In genomic region chr19:53039090-53039489, GRCm38 (mm10) we compare ENCODE assay signal across 7 mouse cellular contexts. TPM values are rescaled to one million over a fixed set of nuclear protein-coding genes. Genes with fewer than 3 reads are reported as not detected.
DNase-seq lines count a peak whose midpoint lies in the region; ATAC-seq and TF ChIP-seq lines count a peak whose summit lies in the region.

No protein-coding gene starts in this region.

- WGBS in heart, postnatal 0 days, result 27% methylated on average over 11 of the region's 11 CpGs
- whole genome bisulfite sequencing in liver, embryonic 12.5 days (ENCODE audit: insufficient replicate concordance), result 37% methylated on average over 11 of the region's 11 CpGs
- 31% methylated on average over 11 of the region's 11 CpGs for WGBS in stomach, embryonic 16.5 days

- TF ChIP-seq EP300 in heart, postnatal 0 days (IDR thresholded peaks at IDR 0.05; ENCODE audit: low read depth), result no peak

- peak overlapping the region; percentile 87 for H3K4me3 ChIP-seq in heart, postnatal 0 days (ENCODE audit: low read depth, low read length)
- H3K4me3 ChIP-seq in liver, embryonic 12.5 days, result peak overlapping the region; percentile 93
- peak overlapping the region; percentile 37 for H3K4me3 ChIP-seq in stomach, embryonic 16.5 days (replicated peaks; ENCODE audit: low read length)

- no peaks in the 10 kb centered on the region for H3K27me3 ChIP-seq in heart, postnatal 0 days (ENCODE audit: control insufficient read depth, insufficient read depth, low read length)
- no peaks in the 10 kb centered on the region for H3K27me3 ChIP-seq in liver, embryonic 12.5 days (replicated peaks)
- no peaks in the 10 kb centered on the region for H3K27me3 ChIP-seq in stomach, embryonic 16.5 days (ENCODE audit: control insufficient read depth, insufficient read depth, low read length)

- 0 out of 2 replicates have a peak, but pooled peaks cover 4% of the 10 kb centered on the region for H3K36me3 ChIP-seq in heart, postnatal 0 days (replicated peaks; ENCODE audit: control insufficient read depth, insufficient read depth, low read length)
- peaks cover 10% of the 10 kb centered on the region for H3K36me3 ChIP-seq in liver, embryonic 12.5 days
- no peaks in the 10 kb centered on the region for H3K36me3 ChIP-seq in stomach, embryonic 16.5 days (ENCODE audit: control insufficient read depth, insufficient read depth, low read length)

- H3K4me1 ChIP-seq in heart, postnatal 0 days (ENCODE audit: control insufficient read depth, insufficient read depth), result peaks cover 32% of the 10 kb centered on the region
- peaks cover 50% of the 10 kb centered on the region for H3K4me1 ChIP-seq in liver, embryonic 12.5 days
- H3K4me1 ChIP-seq in stomach, embryonic 16.5 days (ENCODE audit: control insufficient read depth, insufficient read depth, low read length), result peaks cover 13% of the 10 kb centered on the region

- peak; percentile 18 for DNase-seq in retina, adult 2 months (ENCODE audit: low read depth, low spot score)
- DNase-seq in retina, embryonic 14.5 days (ENCODE audit: low spot score), result no peak
- peak; percentile 84 for DNase-seq in cerebellum, adult 9-11 months
- no peak for DNase-seq in heart, postnatal 0 days (ENCODE audit: low spot score)
- no peak for DNase-seq in left cerebral cortex, adult 9 months (ENCODE audit: low spot score in 2 of 2)

- ATAC-seq in heart, postnatal 0 days (ENCODE audit: insufficient read depth, low read depth), result no peak
- ATAC-seq in liver, embryonic 12.5 days, result no peak
- ATAC-seq in stomach, embryonic 16.5 days (ENCODE audit: insufficient read depth, low FRiP score), result no peak

- H3K9me3 ChIP-seq in heart, postnatal 0 days (replicated peaks; ENCODE audit: control insufficient read depth, low read length), result no peaks in the 10 kb centered on the region
- H3K9me3 ChIP-seq in liver, embryonic 12.5 days (replicated peaks), result no peaks in the 10 kb centered on the region
- H3K9me3 ChIP-seq in stomach, embryonic 16.5 days (replicated peaks; ENCODE audit: control insufficient read depth, low read length), result no peaks in the 10 kb centered on the region

- no peak for TF ChIP-seq CTCF in heart, postnatal 0 days (IDR thresholded peaks at IDR 0.05; ENCODE audit: low read depth)

- H3K4me2 ChIP-seq in heart, postnatal 0 days (ENCODE audit: low read depth, low read length), result peak overlapping the region; percentile 57
- H3K4me2 ChIP-seq in liver, embryonic 12.5 days, result peak overlapping the region; percentile 73
- peak overlapping the region; percentile 61 for H3K4me2 ChIP-seq in stomach, embryonic 16.5 days (ENCODE audit: low read depth, low read length)

- peak overlapping the region; percentile 90 for H3K27ac ChIP-seq in heart, postnatal 0 days (ENCODE audit: low read depth)
- peak overlapping the region; percentile 76 for H3K27ac ChIP-seq in liver, embryonic 12.5 days
- H3K27ac ChIP-seq in stomach, embryonic 16.5 days (ENCODE audit: low read length), result peak overlapping the region; percentile 86

- H3K9ac ChIP-seq in heart, postnatal 0 days (replicated peaks; ENCODE audit: low read depth, low read length), result no peak overlapping the region; the same call in 1 of the 2 replicates
- H3K9ac ChIP-seq in liver, embryonic 12.5 days, result peak overlapping the region; percentile 60
- peak overlapping the region; percentile 60 for H3K9ac ChIP-seq in stomach, embryonic 16.5 days (ENCODE audit: low read length)

RNA-seq across cellular contexts. Expression of gene Xpnpep1, which starts 0.9 kb away (rescaled TPM):
- 107 and 134 TPM in 2 replicates for total RNA-seq in heart, postnatal 0 days (2014; rRNA removed; ENCODE audit: low replicate concordance)
- polyA plus RNA-seq in heart, postnatal 0 days (2015; fragmentation: Nextera tagmentation; extraction: Ambion mirVana), result 106 and 119 TPM in 2 replicates
- 124 and 133 TPM in 2 replicates for polyA plus RNA-seq in liver, embryonic 12.5 days (2016; fragmentation: Nextera tagmentation; extraction: Ambion mirVana)
- polyA plus RNA-seq in stomach, embryonic 16.5 days (2015; fragmentation: Nextera tagmentation; extraction: Ambion mirVana), result 157 and 160 TPM in 2 replicates

Comparison
In these comparisons a context has a peak if more than half of its experiments do, and no peak if none do; other contexts are left out.
1. DNase-seq: peak in retina, adult 2 months (single experiment) and cerebellum, adult 9-11 months (single experiment); none in retina, embryonic 14.5 days (single experiment), heart, postnatal 0 days (single experiment) and left cerebral cortex, adult 9 months (0 of 2).
2. H3K4me3 ChIP-seq: peak in every context shown above with its lines; median percentile 93 in liver, embryonic 12.5 days; 87 in heart, postnatal 0 days; 37 in stomach, embryonic 16.5 days.
3. Peak in every context shown above with its lines, with median percentiles within 50 percentile points of each other: H3K27ac ChIP-seq and H3K4me2 ChIP-seq.